Mouse (Mus musculus) kidney, postnatal 25 days (tissue): ENCODE measurements around the gene Vax2.

ENCODE experiments used
- DNase-seq, 2 experiments: peaks; one replicate each; pipeline ENCODE4 v3.0.0; 2021; ENCODE audit warnings: mixed read lengths in 2 of 2

Vax2 gene

DNA sequence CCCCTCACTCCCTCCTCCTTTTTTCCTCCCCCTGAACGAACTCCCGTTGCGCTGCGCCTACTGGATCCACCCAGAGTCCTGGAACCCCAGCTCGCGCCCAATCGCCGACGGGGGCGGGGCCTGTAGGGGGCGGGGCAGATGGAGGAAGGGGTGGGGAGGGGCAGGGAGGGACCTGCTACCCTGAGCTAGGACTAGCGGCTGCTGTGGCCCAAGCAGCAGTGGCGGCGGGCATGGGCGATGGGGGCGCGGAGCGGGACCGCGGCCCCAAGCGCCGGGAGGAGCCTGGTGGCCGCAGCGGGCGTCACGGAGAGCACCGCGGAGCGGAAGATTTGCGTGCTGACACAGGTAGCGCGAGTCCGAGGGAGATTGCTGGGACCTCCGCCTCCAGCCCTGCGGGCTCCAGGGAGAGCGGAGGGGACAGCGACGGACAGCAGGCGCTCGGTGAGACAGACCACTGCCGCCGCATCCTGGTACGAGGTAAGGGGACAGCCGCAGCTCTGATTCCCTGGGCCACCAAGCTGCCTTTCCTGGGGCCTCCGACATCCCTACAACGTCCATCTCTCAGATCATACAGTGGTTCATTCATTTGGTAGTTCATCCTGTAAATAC is at the start of gene Vax2:
Gene Vax2, plus strand, starts transcription at position 198 of the 609 bp plus-strand sequence.
- peak; percentile 71 to 85 for DNase-seq

DNA sequence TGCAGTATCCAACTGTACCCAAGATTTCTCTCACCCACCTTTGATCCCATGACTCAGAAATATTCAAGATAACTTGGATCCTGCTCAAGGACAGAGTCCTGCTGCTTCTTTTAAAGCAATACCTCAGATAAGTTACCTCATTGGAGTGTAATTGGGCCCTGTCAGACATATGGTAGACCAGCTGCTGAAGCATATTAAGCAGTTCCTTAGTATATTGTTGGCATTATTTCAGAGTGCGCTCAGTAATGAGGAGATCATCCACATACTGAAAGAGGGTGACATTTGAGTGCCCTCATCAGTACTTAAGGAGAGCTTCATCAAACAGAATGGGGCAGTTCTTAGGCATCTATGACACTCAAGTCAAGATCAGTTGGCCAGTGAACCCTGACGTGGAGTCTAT is 46.1 kb upstream of the Vax2 start:
- DNase-seq: no peak

DNA sequence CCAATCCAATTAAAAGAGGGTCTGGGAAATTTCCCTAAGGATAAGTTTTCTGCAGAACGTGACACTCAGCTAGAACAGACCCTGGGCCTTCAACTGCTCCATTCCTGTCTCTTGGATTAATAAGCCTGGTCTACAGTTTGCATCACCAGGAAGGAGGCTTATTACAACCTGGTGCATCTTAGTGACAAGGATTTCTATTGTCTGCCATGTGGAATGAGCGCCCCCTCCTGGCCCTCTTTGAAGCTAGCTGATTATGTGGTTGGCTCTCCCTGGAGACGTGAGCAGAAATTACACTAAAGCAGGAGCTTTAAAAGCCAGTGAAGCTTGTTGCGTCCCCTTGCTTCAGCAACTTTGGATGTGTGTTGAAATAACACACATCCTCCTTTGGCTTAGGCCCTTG is 37.7 kb upstream of the Vax2 start:
- peak; percentile 70 to 83 for DNase-seq

DNA sequence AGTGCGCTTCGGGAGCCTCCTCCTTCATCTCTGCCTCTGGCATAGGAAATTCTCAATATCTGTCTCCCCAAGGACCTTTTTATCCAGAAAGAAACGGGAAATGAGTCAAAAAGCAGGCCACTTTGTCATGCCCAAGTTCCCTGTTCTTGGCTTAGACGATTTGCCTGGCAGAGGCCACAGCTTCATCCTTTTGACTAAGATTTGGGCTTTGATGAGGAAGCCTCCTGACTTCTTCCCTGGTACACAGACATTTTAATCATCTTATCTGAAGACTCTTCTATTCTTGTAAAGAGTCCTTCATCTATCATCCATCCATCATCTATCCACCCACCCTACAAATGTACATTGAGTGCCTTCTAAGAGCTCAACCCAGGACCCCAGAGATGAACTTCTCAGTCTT is 33.3 kb upstream of the Vax2 start, which contains the start of gene Cd207:
Gene Cd207, minus strand, starts transcription at position 101 of the 400 bp plus-strand sequence.
- DNase-seq: no peak

DNA sequence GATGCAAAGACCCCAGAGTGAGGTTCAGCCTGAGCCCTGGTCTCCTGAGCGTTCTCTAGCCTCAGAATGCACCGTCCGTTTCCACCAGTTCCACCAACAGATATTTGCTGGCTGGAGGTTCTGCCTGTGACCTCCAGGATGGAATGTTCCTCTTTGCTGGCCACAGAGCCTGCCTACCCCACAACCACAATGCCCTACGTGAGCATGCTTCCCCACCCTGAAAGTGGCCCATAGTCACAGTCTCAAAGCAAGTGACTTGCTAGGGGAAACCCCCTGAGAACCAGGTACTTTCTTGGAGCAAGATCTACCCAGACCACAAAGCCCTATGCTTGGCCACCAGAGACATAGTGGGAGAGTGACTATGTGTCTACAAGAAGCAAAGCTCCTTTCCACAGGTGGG is 21.7 kb upstream of the Vax2 start:
- DNase-seq: no peak

DNA sequence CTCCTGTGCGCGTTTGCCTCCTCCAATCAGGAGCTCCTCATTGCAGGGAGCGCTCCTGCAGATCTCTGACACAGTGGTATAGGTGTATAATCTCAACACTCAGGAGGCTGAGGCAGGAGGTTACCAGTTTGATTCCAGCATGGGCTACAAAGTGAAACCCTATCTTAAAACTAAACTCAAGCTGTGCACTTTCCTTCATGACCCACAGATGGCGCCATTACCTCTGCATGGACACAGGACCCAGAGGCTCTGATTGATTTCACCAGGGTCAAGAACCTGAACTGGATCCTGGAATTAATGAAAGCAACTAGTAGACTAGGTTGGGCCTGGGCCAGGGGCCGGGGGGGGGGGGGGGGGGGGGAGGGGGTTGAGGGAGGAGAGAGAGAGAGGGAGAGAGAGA is 20.8 kb upstream of the Vax2 start:
- peak; percentile 45 to 68 for DNase-seq

DNA sequence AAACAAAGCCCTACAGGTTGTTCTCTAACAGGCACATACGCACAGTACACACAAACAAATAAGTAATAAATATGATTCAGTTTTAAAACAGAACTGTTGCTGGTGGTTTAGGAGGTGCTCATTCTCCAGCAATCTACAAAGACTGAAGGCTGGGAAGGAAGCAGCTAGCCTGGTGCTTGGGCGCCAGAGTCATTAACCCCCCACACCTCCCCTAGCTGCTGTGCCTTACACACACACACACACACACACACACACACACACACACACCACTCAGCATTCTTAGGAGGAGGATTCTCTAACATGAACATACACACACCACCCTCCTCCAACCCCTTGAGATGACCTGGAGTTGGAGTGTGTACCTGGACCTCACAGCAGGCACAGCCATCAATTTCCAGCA is 20.1 kb upstream of the Vax2 start:
- no peak for DNase-seq

DNA sequence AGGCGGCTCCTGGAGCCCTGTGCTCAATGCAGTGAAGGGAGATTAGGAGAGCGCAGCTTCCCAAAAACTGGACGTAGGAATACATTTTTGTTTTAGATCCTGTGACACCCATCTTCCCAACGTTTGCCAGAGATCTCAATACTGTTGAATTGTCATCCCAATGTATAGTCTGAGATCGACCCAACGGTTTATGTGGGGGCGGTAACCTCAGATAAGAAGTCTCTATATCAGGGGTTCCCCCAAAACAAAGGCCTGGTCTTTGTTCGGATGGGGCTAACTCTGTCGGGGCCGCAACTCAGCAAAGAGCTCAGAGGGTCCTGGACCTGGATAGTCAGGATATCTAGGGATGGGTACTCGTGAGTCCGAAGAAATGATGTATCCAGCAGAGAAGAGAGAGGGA is 18.1 kb upstream of the Vax2 start:
- no peak for DNase-seq

DNA sequence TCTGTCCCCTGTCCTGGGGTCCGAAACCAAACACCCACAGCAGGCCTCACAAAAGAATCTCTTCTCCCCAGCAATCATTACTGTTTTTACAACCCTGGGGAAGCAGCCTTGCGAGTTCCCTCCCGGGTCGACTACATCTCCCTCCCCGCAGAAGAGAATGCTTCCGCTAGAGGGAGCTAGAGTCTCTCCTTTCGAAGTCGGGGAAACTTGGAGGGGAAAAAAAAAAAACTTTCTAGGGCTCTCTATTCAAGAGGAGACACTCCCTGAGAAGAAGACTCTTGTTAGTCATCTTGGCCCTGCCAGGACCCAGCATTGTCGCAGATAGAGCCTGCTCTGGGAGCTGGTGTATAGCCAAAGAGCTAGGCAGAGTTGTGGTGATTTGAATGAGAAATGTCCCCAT is 17.2 kb upstream of the Vax2 start:
- DNase-seq: peak; percentile 46 to 73

DNA sequence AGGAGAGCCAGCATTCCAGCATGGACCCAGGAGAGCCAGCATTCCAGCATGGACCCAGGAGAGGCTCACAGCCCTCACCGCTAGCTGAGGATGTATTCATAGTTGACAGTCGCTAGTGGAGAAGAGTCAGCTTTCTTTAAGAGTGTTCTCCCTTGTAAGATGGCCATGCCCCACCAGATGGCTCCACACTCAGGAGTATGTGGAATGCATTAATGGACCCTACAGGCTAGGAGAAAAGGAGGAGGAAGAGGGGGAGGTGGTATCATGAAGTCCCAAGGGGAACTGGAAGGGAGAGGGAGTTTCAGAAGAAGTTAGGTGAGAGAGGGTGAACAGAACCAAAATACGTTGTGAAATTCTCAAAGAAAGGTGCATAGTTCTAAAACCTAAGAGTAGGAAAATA is 15.3 kb upstream of the Vax2 start:
- DNase-seq: no peak

DNA sequence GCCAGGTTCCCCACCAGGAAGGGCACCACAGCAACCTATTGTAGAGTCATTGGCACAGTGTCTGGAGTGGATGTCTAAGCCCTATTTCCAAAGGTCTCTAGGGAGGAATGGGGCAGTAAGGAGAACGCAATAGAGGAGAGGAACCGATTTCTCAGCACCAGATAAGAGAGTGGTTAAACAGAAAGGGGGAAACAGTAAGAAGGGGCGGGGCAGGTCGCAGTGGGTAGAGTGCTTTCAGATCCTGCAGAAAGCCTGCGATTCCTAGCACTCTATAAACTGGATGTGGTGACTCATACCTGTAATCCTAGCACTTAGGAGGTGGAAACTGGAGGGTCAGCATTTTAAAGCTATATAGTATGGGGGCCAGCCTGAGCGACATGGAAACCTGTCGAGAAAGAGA is 14.4 kb upstream of the Vax2 start:
- no peak for DNase-seq

DNA sequence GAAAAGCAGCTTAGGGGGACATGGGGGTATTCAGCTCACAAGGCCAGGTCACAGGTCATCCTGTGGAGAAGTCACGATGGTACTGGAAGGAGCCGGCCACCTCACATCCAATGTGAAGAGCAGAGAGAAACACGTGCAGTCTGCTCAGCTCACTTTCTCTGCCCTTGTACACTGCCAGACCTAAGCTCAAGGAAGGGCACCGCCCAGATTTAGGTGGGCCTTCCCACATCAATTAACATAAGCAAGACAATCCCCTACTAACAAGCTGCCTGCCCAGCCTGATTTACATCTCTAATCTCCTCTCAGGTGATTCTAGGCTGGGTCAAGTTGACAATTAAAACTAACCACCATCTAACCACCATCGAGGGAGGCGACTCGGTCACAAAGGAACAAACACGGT is 13.1 kb upstream of the Vax2 start:
- DNase-seq: no peak

DNA sequence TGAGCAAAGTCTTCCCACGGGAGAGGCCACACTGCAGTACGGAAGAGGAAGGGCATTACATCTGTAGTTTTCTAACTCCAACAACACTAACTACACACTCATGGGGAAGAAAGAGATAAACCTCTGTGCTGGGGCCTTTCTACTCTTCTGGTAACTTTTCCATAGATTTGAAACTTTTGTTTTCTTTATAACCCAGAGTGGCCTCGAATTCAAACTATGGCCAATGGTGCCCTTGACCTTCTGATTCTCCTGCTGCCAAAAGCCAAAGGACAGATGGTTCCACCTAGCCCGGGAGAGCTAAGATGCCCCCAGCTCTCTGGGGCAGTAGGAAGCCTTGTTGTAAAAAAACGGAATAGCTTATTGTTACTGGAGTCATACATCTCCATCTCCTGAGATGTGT is 11.1 kb upstream of the Vax2 start:
- DNase-seq: no peak

DNA sequence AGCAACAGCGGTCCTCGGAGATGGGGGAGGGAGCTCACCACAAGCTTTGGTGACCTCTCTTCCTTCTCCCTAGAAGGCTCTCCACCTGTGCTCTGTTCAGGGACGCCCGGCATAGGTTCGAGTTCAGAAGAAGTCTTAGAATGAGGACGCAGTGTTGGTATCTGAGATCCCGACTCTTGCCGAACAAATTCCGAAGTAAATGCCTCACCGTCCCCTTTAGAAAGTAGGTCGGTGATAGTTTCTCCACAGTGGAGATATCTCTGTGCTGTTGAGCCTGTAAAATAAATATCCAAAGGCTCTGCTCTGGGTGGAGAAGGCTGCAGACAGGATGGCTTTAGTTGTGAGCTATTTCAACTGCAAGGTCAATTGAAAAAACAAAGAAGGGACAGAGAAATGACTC is 10.1 kb upstream of the Vax2 start:
- no peak for DNase-seq

DNA sequence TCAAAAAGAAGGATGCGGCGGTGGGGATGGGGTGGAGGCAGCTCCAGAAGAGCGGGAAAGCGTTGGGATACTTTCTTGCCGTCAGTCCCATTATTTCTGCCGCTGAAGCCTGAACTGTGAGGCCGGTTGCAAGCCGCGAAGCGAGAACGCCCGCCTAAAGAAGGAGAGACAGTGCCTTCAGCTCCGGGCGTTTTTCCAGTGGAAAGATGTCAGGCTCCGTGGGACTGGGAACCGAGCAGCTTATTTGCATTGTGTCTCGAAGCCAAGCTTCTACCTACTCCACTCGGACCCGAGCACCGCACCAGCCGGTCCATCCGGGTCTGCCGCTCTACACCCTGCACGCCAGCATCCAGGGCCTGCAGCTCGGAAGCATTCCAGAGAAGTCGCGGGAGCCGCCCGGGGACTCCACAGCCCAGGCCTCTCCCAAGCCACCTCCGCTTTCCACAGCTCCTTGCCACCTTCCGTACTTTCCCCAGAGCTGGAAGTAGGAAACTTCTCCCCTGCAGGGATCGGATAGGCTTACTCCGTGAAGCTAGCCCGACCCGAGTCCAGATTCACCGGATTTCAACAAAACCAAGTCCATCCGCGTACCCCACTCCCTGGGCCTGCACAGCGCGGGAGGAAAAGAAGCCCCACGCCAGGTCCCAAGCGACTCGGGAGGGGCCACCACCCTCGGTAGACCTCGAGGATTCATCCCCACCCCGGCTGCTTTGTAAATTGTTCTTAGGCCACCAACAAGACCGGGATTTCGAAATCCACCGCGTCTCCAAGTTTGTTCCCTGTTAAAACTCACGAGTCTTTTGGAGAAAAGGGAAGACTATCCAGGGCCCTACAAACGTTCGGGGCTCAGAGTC is 8.7 kb upstream of the Vax2 start:
- no peak for DNase-seq

DNA sequence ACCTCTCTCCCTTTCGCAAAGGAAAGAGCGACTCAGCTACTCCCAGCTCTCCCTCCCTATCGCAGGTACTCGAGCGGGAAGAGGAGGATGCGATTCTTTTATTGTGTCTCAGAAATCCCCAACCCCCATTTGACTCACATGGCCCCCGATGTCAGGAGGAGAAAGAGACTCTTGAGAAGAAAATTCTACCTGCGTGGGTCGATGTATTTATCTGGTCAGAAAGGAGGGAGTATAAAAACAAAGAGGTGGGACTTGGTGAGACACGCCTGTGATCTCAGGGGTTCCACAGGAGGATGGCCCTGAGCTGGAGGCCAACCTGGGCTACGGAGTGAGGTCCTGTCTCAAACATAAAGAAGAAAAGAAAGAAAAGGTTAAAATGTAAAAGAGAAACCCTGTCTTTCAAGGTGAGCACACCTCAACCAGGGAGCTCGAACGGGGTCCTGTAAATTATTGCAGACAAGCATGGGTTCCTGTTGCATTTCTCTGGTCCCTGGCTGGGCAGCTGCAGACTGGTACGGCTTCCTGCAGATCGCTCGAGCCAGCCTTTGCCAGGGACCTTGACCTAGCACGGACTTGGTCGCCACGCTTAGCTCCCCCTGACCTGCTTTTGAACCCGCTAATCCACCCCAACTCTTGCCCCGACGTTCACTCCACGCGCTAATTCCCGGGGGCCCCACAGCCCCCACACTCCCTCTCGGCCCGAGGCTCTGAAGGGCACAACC is 7.9 kb upstream of the Vax2 start:
- DNase-seq: no peak

DNA sequence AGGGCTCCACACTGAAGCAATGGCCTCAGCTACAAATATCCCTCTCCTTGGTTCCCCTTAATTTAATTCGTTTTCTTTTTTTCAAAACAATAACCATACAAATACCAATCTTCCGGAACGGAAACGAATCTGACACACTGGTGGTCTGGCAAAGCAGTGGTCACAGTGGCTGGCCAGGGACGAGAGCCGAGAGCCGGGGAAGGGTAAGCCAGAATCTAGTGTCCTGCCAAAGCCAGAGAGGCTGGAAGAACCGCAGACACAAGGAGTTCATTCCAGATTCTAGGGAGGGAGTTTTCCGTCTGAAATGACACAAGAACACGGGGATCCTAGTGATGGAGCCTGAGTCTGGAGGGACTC is 7.4 kb upstream of the Vax2 start:
- DNase-seq: no peak

DNA sequence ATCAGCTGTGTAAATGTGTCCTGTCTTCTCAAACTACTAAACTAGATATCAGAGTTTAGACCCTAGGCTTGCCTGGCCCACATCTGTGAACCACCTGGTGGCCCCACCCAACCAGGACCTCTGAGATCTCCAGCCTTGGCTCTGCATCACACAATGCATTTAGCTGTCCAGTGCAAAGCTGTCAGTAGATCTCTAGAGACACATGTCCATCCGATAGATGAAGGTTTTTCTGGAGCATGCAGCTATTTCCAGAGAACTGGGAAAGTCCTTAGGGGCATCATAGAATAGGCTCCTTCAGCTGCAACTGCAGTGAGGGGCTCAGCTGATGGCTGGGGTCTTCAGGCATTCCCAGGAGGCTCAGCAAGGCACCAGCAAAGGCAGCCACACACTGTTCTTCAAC is 6.8 kb upstream of the Vax2 start:
- no peak for DNase-seq

DNA sequence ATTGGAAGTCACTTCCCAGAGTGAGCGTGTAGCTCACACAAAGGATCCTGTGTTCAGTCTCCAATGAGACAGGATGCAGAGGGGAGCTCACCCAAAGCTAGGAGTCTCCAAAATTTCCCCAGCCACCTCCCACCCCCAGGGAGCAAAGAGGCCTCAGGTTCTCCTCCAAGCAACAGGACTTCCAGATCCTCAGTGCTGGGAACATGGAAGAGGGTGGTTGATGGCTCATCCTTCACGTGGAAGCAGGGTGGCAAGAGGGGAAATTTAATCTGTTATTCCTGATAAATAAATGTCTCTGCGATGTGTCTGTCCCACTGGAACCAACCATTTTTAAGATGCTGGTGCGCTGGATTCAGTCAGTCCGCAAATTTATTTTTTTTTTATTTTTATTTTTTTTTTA is 6.4 kb upstream of the Vax2 start:
- DNase-seq: no peak

DNA sequence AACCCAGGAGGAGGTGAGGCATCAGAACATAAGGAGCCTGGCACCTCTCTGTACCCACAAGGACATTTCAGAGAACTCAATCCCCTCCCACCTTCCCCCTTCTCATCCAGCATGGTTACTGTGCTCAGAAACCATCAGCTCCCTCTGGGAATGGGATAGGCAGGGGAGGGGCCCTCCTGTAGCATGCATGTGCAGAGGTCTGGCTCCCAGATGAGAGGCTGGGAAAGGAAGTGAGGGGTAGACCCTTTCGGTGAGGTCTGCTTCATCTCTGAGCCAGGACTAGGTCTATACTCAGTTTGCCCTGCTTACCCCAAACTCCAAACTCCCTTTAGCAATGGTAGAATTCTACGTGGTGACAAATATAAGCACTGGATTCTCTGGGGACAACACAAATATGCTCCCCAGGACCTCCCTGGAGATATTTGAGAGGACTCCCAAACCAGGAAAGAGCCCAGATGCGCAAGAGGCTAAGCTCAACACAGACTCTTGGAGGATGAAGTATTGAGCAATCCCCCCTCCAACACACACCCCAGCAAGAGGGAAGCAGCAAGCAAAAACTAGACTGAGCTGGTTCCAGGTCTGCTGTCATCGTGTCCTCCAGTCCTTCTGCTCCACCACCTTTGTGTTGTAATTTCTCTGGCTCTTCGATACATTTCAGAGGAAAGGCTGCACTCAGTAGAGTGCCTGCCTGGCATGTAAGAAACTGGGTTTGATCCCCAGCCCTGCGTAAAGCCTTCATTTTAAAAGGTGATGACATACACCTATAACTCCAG is 3.1 kb upstream of the Vax2 start:
- no peak for DNase-seq

DNA sequence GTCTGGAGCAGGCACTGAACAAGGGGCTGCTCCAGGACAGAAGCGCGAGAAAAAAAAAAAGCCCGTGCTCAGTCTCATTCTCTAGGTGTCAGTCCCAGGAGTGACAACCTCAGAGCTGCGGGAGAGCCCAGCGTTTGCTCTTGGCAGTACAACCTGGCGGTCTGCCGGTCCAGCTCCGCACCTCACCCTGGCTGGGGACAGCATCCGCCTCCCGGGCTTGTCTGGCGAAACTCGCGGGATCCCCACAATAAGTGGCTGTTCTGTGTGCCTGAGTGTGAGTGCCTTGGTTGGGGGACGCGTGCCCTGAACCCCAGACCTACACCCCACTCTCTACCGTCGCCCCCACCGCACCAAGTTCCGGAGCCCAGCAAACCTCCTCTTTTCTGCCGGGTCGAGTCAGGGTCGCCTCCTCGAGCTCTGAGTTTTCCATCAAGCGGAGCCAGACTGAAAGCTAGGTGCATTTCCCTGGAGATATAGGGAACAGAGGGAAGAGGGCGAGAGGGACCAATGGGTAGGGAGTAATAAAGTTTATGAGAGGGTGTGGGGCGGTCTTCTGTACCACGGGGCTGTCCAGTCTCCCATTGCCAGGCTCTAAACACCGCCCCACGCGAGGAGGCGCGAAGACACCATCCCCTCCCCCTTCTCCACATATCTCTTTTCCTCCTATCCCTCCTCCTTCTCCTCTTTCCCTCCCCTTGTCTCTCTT is 550 bp upstream of the Vax2 start:
- no peak for DNase-seq

DNA sequence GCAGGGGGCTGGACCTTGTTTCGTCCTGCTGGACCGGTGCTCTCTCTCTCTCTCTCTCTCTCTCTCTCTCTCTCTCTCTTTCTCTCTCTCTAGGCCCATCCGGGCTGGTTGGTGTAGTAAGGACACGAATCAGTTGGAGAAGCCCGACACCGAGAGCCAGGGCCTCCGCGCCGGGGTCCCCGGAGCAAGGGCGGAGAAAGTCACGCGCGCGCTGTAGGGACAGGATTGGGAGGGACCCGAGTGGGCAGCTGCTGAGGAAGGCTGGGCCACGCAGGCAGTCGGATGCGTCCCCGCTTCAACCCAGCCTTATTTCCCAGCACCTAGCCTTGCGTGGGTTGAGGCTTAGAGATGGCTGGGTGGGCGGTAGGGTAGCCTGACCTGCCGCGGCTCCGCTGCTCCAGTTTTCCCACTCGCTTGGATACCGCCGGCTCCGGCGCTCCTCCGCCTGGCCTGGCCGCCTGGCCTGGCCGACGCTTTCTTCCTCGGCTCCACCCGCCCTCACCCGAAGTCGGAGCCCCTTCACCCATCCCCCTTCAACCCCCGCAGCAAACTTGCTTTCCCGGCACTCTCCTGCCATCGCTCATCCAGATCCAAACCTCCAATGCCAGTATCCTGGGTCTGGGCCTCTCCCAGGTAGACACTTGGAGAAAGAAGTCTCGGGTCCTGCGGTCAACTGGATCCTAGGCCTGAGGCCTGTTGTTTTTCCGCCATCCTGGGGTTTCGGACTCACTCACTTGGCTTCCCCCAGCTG is 836 bp downstream of the Vax2 start:
- no peak for DNase-seq
